Mouse (Mus musculus) Patski (cell line): ENCODE measurements at regions not wholly inside any gene's neighbourhood (a gene's known extent, or its start where the extent isn't known, plus 50 kb on each side); places are given as distances from the start of the nearest gene placed in this dataset.
A peak's percentile ranks its signal among the peaks of the same experiment; 100 is the strongest.
"Not testable (repeated sequence)": the region's sequence is repeated elsewhere in the genome, so short reads cannot be mapped to it uniquely, and the experiment has no call there.

Experiments
- ATAC-seq: fragments of 100-300 bp; one replicate; pipeline ENCODE4 v1.8.0; 2021
- CTCF ChIA-PET: fragments of 350-600 bp; sonication (Branson Sonifier 250); formaldehyde crosslinking; loops from one replicate; lab custom pipeline; 2022; ENCODE audit warnings: inconsistent platforms; lab: Charles Lee
- POLR2A ChIA-PET: fragments of 350-600 bp; sonication (Branson Sonifier 250); formaldehyde crosslinking; loops from one replicate; lab custom pipeline; 2022; ENCODE audit warnings: antibody characterized with exemption, inconsistent platforms; lab: Charles Lee
- DNase-seq: peaks from one replicate; pipeline ENCODE4 v3.0.0-alpha.2; 2011; ENCODE audit warnings: low read depth, low spot score
- H3K27me3 ChIP-seq: fragments of 371-371 bp; one replicate; pipeline ENCODE4 v1.5.1; 2021
- CTCF ChIP-seq: fragments of 100-300 bp; IDR thresholded peaks from one replicate; pipeline ENCODE4 v1.5.1; 2021
- in situ Hi-C: fragments of 300-500 bp; cut with MboI; formaldehyde crosslinking; loops from 3 replicates; pipeline ENCODE4 v1.11.1; 2018; ENCODE audit warnings: low pct_unique_long_range_greater_than_20kb, mixed read lengths

DNA sequence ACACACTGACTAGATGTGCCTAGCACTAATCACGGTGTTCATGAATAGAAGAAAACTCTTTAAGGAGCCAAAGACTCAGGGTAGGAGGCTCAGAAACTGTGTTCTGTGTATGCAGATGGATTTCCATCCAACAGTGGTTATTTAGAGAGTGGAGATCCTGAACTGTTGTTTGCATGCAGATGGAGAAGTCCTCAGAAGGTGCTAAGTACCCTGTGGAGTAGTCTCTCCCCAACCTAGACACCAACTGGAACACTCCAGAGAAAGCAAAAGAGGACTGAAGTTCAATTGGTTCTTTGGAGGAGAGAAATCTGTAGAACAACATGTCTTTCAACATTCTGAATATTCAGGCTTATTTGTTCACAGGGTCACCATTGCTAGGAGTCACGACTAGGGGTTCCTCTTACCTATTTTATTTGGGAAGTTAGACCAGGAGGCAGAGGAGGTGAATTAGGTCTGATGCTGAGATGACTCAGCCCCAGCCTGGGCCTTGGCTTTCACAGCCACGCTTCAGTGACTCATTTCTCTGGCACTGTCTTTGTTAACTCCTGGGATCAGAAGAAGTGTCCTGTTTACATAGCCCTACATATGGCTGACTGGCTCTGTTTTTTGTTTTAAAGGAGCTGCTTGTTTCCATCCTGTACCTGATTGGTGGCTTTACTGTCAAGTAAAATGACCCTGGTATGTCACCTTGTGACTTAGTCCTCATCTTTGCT lies 742.0 kb downstream of the Kcna4 start:
- ATAC-seq (peak; percentile 99), DNase-seq (peak; percentile 46)
- no peaks in the 10 kb centered on the region for H3K27me3 ChIP-seq
- ChIA-PET POLR2A (interaction anchor here (0.6 kb wide), 1 partner anchor 1141 kb away, joined by 4 read pairs; no protein-coding TSS in a partner anchor), CTCF (no interaction called here)
- TF ChIP-seq CTCF: no peak
- in situ Hi-C loops: no loop called here

DNA sequence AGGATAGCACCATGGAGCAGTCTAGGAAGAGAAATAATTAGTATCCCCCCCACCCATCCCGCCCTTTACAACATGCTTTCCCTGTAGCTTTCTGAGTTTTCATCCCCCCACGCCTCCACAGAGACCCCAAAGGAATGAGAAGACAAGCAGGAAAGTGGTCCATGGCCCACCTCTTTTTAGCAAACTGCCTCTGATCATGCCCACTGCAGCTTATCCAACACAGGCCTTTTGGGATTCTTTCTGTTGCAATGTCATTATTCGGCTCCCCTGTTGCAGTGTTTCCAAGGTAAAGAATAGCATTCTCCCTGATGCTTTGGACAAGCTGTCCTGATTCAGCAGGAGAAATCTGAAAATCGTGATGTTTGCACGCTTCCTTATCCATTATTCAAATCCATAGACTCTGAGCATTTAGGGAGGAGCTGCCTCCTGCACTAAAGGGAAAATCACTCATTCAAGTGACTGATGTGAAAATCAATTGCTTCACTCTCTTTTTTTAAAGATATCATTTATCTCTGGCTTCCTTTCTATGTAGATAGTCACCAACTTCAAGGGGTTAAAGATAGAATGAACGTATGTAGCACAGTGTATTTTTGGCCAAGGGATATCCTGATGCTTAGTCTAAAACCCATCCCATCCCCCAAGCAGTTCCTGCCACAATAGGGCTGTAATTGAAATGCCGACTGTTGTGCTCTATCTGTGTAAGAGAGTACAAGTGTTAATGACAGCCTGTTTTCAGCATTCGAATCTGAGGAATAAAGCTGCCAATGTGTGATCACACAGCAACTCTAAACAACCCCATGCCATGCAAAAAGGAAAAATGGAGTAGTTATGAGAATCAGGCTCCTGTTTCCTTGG lies 743.1 kb downstream of the Kcna4 start:
- H3K27me3 ChIP-seq: no peaks in the 10 kb centered on the region
- TF ChIP-seq CTCF: no peak
- no peak for ATAC-seq
- in situ Hi-C loops: no loop called here
- CTCF ChIA-PET: no interaction called here
- DNase-seq: no peak
- POLR2A ChIA-PET: no interaction called here

DNA sequence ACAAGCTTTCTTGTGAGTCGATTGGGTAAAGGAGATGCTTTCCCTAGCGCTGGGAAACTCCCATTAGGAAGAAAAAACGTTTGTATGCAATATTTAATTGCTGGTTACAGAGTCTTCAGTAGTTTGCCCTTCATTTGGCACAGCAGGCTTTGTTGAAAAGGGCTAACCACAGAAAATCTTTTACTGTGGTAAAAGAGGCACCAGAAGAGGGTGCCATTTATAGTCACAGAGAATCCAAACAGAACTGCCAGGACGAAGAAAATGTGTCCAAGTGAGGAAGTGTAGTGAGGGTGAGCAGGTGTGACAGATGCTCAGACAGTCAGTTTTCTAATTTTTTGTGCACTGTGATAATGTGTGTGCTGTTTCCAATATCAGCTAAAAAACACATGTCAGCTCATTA lies 744.4 kb downstream of the Kcna4 start:
- no peaks in the 10 kb centered on the region for H3K27me3 ChIP-seq
- ChIA-PET CTCF (no interaction called here), POLR2A (no interaction called here)
- DNase-seq (no peak), ATAC-seq (peak; percentile 57)
- peak; percentile 22 for TF ChIP-seq CTCF
- in situ Hi-C loops: no loop called here

DNA sequence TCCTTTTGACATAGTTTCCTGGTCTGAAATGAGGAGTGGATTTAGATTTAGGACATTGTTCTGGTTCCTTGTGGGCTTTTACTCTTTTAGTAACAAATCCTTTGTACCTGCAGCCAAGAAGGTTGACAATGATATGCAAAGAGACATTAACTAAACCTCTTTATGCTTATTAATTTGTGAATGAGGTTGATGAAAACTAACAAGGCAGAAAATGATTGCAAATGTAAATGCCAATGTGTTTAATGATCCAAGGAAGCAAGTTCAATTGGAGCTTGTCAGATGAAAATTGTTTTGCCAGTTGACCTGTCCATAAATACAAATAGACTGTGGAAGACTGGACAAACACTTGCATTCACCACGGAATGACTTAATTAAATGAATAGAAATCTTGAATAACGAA lies 751.6 kb downstream of the Kcna4 start:
- CTCF ChIA-PET: interaction anchor here (1.6 kb wide), 1 partner anchor 15 kb away, joined by 4 read pairs; no protein-coding TSS in a partner anchor
- POLR2A ChIA-PET: no interaction called here
- DNase-seq (no peak), ATAC-seq (no peak)
- no peaks in the 10 kb centered on the region for H3K27me3 ChIP-seq
- no peak for TF ChIP-seq CTCF
- in situ Hi-C loops: no loop called here

DNA sequence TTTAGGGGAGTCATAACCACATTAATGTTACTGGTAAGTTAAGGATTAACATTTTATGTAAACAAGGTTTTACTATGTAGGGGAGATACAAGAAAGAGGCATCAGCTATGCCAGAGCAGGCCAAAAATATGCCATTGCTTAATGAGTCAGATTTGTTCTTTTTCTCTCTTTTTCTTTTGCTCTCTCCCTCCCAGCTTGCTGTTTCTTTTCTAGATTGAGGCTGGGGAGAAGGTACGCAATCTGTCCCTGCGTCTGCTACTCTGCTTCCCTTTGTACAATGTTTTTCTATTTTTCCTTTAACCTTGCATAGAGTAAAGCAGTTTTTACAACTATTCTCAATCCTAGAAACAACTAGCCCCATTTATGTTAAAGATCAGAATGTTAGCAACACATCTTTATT lies 754.4 kb downstream of the Kcna4 start:
- ChIA-PET CTCF (no interaction called here), POLR2A (interaction anchor here (0.6 kb wide), 1 partner anchor 1852 kb away, joined by 3 read pairs; no protein-coding TSS in a partner anchor)
- no peak for TF ChIP-seq CTCF
- ATAC-seq (peak; percentile 83), DNase-seq (no peak)
- in situ Hi-C loops: no loop called here
- H3K27me3 ChIP-seq: no peaks in the 10 kb centered on the region

DNA sequence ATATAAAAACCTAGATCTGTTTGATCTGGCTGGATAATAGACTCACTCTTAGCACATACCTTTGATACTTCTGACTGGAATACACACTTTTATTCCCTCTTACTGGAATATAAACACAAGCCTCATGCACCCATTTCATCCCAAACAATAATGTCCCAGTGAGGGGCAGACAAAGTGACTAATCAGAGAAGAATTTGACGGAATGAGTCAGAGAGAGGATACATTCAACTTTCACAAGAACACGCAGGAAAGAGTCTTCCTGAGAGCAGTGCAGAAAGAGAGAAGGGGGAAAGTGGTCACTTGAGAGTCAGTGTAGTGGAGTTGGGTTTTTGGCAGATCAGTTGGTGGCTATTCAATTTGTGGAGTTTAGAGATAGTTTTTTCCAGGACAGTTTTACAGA lies 755.6 kb downstream of the Kcna4 start:
- no peak for TF ChIP-seq CTCF
- no peak for DNase-seq
- CTCF ChIA-PET: no interaction called here
- in situ Hi-C loops: no loop called here
- POLR2A ChIA-PET: no interaction called here
- no peaks in the 10 kb centered on the region for H3K27me3 ChIP-seq
- ATAC-seq: peak; percentile 86

DNA sequence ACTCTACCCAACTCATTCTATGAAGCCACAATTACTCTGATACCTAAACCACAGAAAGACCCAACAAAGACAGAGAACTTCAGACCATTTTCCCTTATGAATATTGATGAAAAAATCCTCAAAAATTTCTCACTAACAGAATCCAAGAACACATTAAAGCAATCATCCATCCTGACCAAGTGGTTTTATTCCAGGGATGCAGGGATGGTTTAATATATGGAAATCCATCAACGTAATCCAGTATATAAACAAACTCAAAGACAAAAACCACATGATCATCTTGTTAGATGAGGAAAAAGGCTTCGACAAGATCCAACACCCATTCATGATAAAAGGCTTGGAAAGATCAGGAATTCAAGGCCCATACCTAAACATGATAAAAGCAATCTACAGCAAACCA lies 772.3 kb downstream of the Kcna4 start:
- H3K27me3 ChIP-seq, ATAC-seq, POLR2A ChIA-PET, DNase-seq, CTCF ChIA-PET, in situ Hi-C loops: not testable (repeated sequence)

DNA sequence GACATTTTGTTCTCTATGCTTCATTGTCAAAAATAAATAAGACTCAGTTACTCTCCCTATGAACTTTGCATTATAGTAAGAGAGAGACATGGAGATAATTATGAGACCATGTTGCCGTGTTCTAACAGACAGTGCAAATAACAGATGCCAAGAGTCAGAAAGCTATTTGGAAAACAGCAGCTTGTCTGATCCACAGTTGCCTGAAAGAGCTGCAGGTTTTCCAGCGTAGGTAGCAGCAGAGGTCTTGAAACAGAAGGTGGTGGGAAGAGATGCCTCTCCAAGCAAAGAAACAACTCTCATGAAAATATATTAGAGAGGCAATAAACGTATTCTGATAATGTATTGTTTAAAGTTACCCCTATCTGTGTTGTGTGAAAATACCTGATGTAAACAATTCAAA lies 793.5 kb downstream of the Kcna4 start:
- DNase-seq (no peak), ATAC-seq (no peak)
- in situ Hi-C loops: no loop called here
- H3K27me3 ChIP-seq: no peaks in the 10 kb centered on the region
- ChIA-PET CTCF (no interaction called here), POLR2A (no interaction called here)
- TF ChIP-seq CTCF: no peak

DNA sequence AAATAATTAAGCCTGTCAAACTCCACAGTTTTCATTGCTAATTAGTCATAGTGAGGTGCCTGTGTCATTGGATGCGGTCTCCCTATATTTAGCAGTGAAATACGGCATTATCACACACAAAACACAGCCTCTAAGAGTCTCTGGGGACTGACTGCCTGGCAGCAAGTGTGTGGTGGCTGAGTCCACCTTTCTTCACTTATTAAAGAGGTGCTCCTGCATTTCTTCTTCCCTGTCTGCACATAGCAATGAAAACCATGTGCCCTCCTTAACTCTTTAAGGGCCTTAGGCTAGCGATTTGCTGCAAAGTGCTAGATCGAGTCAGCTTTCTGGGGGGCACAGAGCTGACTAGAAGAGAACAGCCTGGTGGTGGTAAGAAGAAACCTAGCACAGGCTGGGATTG lies 799.8 kb downstream of the Kcna4 start:
- in situ Hi-C loops: no loop called here
- ATAC-seq: no peak
- CTCF ChIA-PET: interaction anchor here (1.5 kb wide), 1 partner anchor 10 kb away, joined by 4 read pairs; no protein-coding TSS in a partner anchor
- POLR2A ChIA-PET: no interaction called here
- no peak for DNase-seq
- no peaks in the 10 kb centered on the region for H3K27me3 ChIP-seq
- TF ChIP-seq CTCF: no peak

DNA sequence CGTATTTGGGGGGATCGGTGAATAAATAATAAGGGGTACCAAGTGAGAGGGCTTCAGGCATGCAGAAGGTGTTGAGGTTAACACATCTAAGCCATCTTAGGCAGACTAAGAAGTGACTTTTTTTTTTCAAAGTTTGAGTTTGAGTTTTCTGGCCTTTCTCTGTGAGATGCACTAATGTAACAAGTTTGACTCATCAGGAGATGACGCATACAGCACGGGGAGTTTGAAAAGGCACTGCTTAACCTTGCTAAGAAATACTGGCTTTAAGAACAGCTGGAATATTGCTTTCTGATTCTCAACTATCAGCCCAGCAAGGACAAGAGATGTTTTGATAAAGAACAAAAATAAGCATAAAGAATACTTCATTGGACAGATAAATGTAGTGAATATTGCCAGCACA lies 806.6 kb downstream of the Kcna4 start:
- no peak for TF ChIP-seq CTCF
- in situ Hi-C loops: no loop called here
- CTCF ChIA-PET: no interaction called here
- ATAC-seq: no peak
- H3K27me3 ChIP-seq: no peaks in the 10 kb centered on the region
- DNase-seq: no peak
- POLR2A ChIA-PET: no interaction called here

DNA sequence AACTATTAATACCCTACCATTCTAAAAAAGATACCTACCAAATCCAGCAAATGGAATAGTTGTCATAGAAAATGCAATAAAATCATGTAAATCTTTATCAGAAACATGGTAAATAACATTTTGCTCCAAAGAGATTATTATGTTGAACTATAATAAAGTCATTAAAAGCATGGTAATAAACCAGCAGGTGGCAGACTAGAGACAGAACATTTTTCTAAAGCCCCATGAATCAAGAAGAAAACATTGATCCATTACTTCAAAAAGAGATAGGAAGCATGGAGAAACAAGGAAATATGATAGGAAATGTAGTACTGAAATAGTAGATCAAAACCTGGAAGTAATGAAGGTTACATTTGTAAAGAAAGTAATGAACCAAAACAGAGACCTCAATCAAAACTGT lies 819.7 kb downstream of the Kcna4 start:
- DNase-seq (no peak), ATAC-seq (no peak)
- no peaks in the 10 kb centered on the region for H3K27me3 ChIP-seq
- in situ Hi-C loops: no loop called here
- peak; percentile 10 for TF ChIP-seq CTCF
- ChIA-PET POLR2A (no interaction called here), CTCF (no interaction called here)
